Mouse (Mus musculus): ENCODE measurements around the gene Lcn12. TPM values are rescaled to one million over a fixed set of nuclear protein-coding genes. Genes with fewer than 3 reads are reported as not detected.

Gene Lcn12
- polyA plus RNA-seq, 1 experiment from 2014 or later, result not detected

DNA sequence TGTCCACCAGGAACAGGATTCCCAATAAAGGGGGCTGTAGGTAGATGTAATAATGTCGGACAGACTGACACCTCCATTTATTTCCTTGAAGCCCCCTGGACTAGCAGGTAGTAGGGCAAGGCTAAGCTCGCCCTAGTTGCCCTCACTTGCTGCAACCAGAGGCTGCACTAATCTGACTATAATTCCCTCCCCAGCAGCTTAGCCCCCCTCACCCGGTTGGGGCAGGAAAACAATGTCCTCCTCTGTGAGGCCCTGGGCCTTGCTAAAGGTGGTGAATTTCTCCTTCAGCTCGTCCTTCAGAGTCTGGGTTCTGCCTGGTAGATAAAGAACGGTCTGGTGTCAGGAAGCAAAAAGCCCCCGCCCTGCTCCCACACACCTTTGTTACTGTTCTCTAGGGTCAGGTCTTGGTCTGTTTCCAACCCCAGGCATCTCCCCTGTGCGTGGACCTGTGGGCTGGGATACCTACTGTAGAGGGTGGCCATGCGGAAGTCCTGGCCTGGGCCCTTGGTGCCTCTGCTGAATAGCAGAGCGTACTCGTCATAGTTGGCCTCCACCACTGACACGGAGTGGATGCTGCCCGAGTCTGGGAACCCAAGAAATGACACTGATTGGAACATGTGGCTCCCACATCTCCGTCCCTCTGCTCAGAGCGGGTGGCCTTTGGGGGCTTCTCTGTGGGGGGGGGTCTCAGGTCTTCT is 26.0 kb downstream of the Lcn12 start:
- Histone ChIP-seq H3K4me3 (no peak overlapping the region), H3K36me3 (no peaks in the 10 kb centered on the region), H3K9me3 (no peaks in the 10 kb centered on the region), H3K9ac (no peak overlapping the region), H3K27me3 (no peaks in the 10 kb centered on the region), H3K4me1 (replicated peaks) (peaks cover 16% of the 10 kb centered on the region), H3K4me2 (no peak overlapping the region), H3K27ac (replicated peaks) (no peak overlapping the region)
- WGBS, result 83% methylated on average over 14 of the region's 14 CpGs
- ATAC-seq (ENCODE audit: low read depth), result no peak

DNA sequence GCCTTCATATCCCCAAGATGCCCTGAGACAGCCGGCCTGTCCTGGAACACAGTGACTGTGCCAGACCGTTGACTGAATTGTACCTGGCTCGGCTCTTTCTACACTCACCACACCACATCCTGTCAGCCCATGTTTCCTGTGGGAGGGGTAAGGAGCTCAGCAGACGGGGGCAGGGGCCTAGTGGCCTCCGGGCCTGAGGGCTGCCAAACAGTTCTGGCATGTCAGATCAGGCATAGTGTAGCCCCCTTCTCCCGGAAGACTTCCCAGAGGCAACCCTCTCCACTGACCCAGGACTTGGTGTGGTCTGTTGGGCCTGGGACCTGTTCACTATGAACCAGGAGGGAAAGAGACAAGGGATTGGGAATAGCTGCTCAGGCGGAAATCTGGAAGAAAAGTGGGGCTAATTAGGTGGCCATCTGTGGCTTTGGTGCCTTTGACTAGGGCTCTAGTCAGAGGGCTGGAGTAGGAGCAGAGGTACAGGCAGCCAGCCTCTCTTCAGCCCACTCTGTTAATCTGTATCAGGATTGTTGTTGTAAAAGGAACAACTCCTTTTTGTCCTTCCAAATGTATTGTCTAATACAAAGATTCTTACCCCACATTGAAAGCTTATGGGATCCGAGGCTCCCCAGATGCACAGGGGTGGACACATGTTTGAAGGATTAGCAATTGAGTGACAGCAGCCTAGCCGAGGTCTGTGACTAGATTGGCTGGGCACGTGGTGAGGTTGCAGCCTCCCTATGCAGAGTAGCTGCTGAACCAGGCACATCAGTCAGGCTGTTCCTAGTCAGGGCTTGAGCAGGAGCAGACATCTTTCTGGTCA is 27.7 kb downstream of the Lcn12 start:
- no peaks in the 10 kb centered on the region for H3K36me3 ChIP-seq
- no peak overlapping the region for H3K4me3 ChIP-seq
- no peak overlapping the region for H3K4me2 ChIP-seq
- 58% methylated on average over 10 of the region's 10 CpGs for WGBS
- H3K4me1 ChIP-seq (replicated peaks), result peaks cover 26% of the 10 kb centered on the region
- H3K9ac ChIP-seq, result no peak overlapping the region
- no peak for ATAC-seq (ENCODE audit: low read depth)
- no peaks in the 10 kb centered on the region for H3K27me3 ChIP-seq
- no peaks in the 10 kb centered on the region for H3K9me3 ChIP-seq
- H3K27ac ChIP-seq (replicated peaks), result no peak overlapping the region

DNA sequence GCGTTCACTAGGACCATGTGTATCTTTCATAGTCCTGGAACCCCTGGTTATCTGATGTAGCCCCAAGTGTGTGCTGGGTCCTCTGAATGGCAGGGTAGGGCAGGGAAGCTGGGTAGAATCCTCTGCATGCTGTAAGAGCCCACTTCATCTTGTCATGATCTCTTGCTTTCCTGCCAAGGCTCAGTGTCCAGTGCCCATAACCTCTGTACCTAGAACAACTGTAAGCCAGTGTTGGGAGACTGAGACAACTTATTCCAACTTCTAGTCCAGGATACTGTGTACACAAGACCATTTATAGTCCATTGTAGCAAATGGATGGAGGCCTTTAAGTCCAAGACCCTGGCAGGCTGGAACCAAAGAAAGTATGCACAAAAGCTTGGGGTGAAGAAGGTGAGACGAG is 28.5 kb downstream of the Lcn12 start:
- Histone ChIP-seq H3K9ac (no peak overlapping the region), H3K9me3 (no peaks in the 10 kb centered on the region), H3K4me3 (no peak overlapping the region), H3K4me1 (replicated peaks) (peaks cover 28% of the 10 kb centered on the region), H3K36me3 (no peaks in the 10 kb centered on the region), H3K27ac (replicated peaks) (no peak overlapping the region), H3K4me2 (no peak overlapping the region), H3K27me3 (no peaks in the 10 kb centered on the region)
- no peak for ATAC-seq (ENCODE audit: low read depth)
- WGBS, result 94% methylated on average over 2 of the region's 2 CpGs

DNA sequence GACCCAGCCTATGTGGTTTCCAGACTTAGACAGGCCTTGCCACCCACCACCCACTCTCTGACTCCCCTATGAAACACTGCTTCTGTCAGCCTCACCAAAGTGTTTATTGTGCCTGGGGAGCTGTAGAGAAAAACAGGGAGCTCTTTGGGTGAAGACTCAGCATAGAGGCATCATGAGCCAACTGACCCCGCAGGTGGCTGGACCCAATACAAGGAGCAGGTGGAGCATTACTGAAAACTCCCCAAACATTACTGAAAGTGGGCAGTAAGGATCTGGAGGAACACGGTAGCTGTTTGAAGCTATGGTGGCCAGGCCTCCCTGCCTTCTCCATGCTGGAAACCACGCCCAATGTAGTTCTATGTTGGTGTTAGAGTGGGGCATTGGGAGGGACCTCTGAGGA is 30.1 kb downstream of the Lcn12 start:
- no peak overlapping the region for H3K4me2 ChIP-seq
- WGBS, result 87% methylated on average over 3 of the region's 3 CpGs
- ATAC-seq (ENCODE audit: low read depth), result no peak

DNA sequence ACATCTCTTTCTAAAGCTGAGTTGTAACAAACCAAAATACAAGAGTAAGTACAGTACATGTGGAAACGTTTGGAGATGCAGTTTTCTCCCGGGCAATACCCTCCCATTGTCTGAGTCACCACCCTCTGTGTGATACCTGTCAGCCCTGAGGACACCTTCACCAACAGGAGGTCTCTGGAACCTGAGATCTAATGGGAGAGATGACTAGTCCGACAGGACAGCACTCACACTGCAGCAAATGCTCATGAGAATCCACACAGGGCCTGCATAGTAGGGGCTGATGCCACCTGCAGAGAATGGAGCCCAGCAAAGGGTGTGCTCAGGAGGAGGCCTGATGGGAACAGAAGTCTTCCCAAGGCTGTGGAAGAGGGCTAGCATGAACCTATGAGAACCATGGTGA is 32.3 kb downstream of the Lcn12 start:
- H3K4me3 ChIP-seq, result peak overlapping the region; percentile 77
- peak overlapping the region; percentile 89 for H3K4me2 ChIP-seq
- peak overlapping the region; percentile 87 for H3K9ac ChIP-seq
- no peaks in the 10 kb centered on the region for H3K9me3 ChIP-seq
- ATAC-seq (ENCODE audit: low read depth), result peak; percentile 10; the same call in 1 of the 2 replicates
- peaks cover 31% of the 10 kb centered on the region for H3K4me1 ChIP-seq (replicated peaks)
- H3K36me3 ChIP-seq, result peaks cover 21% of the 10 kb centered on the region
- 34% methylated on average over 3 of the region's 3 CpGs for WGBS
- no peaks in the 10 kb centered on the region for H3K27me3 ChIP-seq
- peak overlapping the region; percentile 96 for H3K27ac ChIP-seq (replicated peaks)

More for the DNA sequence above, 30.1 kb downstream of the Lcn12 start:
- no peak overlapping the region for H3K27ac ChIP-seq (replicated peaks)
- peaks cover 8% of the 10 kb centered on the region for H3K36me3 ChIP-seq
- H3K9me3 ChIP-seq, result no peaks in the 10 kb centered on the region
- no peaks in the 10 kb centered on the region for H3K27me3 ChIP-seq
- H3K4me3 ChIP-seq, result no peak overlapping the region
- no peak overlapping the region for H3K9ac ChIP-seq
- peaks cover 31% of the 10 kb centered on the region for H3K4me1 ChIP-seq (replicated peaks)

DNA sequence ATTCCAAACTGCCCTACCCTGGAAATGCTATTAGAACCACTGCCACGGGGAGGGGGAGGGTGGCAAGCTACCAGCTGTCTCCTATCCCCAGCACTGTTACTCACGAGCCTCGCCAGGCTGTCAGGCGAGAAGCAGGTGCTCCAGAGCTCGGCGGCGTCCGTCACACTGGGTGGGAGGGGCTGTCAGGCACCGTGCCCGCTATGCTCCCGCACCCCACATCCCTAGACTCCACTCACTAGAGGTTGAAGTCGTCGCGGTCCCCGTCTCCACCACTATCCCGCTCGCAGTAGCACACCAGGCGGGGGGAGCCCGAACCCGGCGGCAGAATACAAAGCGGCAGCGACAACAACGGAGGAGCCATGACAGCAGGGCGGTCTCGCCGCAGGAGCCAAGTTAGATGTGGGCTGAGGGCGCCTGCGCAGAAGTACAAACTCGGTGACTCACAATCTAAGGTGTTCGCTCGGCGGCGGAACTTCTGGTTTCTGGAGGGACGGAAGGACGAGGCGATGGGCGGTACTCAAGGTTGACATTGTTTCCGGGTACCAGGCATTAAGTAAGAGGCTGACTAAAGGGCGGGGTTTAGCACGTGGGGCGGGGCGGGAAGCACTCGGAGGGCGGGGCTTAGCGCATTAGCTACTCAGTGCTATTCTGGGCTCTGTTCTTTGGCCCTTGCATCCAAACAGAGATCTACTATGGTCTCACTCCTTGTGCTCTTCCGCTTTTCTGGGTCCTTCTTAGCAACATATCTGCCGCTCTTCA is 33.0 kb downstream of the Lcn12 start, which contains the start of gene Paxx:
Gene Paxx (minus strand): TSS at position 544 of the 759 bp plus-strand sequence.
- peak within 1 kb of the TSS; percentile 87 for H3K9ac ChIP-seq
- H3K9me3 ChIP-seq, result no peaks in the 10 kb centered on the region
- WGBS, result under 1% methylated on average over 48 of the region's 48 CpGs
- H3K36me3 ChIP-seq, result peaks cover 21% of the 10 kb centered on the region
- peaks cover 31% of the 10 kb centered on the region for H3K4me1 ChIP-seq (replicated peaks)
- no peaks in the 10 kb centered on the region for H3K27me3 ChIP-seq
- peak within 1 kb of the TSS; percentile 89 for H3K4me2 ChIP-seq
- H3K27ac ChIP-seq (replicated peaks), result peak within 1 kb of the TSS; percentile 96
- ATAC-seq (ENCODE audit: low read depth), result peak; percentile 92
- H3K4me3 ChIP-seq, result peak within 1 kb of the TSS; percentile 77

DNA sequence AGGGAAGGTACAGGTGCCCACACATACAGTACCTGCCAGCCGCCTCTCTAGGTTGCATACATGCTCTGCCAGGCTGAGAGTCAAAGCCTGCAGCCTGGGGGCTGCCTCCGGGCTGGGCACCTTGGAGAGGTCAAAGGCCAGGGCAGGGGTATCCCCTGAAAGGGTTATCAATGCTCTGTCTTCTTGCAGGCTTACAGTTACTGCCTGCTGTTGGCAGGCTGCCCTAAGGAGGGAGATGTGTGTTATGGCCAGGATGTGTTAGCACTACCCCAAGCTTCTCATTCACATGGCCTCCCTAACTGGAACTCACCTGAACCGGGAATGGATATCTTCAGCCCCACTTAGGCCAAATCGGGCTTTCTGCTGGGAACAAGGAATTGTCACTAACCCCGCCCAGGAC is 33.6 kb downstream of the Lcn12 start:
- no peaks in the 10 kb centered on the region for H3K27me3 ChIP-seq
- peak overlapping the region; percentile 89 for H3K4me2 ChIP-seq
- H3K9me3 ChIP-seq, result no peaks in the 10 kb centered on the region
- 37% methylated on average over 5 of the region's 5 CpGs for WGBS
- H3K9ac ChIP-seq, result peak overlapping the region; percentile 87
- peak; percentile 28; the same call in 1 of the 2 replicates for ATAC-seq (ENCODE audit: low read depth)
- peak overlapping the region; percentile 96 for H3K27ac ChIP-seq (replicated peaks)
- H3K4me1 ChIP-seq (replicated peaks), result peaks cover 31% of the 10 kb centered on the region
- peaks cover 21% of the 10 kb centered on the region for H3K36me3 ChIP-seq
- peak overlapping the region; percentile 77 for H3K4me3 ChIP-seq

DNA sequence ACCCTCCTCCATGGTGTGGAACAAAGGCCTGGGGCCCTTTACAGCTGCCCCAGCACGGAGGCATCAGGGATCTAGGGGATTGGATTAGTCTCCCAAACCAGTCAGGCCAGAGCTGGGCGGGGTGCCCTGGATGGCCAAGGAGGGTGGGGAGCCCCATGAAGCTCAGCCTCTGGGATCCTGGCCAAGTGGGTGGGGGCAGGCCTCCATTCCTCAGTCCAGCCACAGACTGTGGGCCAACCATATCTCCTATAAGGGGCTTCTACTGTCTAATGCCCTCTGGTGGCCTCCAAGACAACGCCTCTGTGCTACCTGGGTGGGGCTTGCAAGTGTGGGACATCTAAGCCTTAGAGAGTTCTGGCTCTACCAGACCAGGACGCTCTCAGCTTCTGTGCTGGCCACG is 34.8 kb downstream of the Lcn12 start:
- Histone ChIP-seq H3K4me3 (0 out of 2 replicates have a peak overlapping the region, but pooled peaks have one; percentile 77), H3K27me3 (no peaks in the 10 kb centered on the region), H3K36me3 (peaks cover 21% of the 10 kb centered on the region), H3K4me1 (replicated peaks) (peaks cover 31% of the 10 kb centered on the region), H3K4me2 (peak overlapping the region; percentile 89), H3K9me3 (no peaks in the 10 kb centered on the region), H3K9ac (peak overlapping the region; percentile 87), H3K27ac (replicated peaks) (no peak overlapping the region)
- ATAC-seq (ENCODE audit: low read depth), result no peak
- 72% methylated on average over 5 of the region's 5 CpGs for WGBS

DNA sequence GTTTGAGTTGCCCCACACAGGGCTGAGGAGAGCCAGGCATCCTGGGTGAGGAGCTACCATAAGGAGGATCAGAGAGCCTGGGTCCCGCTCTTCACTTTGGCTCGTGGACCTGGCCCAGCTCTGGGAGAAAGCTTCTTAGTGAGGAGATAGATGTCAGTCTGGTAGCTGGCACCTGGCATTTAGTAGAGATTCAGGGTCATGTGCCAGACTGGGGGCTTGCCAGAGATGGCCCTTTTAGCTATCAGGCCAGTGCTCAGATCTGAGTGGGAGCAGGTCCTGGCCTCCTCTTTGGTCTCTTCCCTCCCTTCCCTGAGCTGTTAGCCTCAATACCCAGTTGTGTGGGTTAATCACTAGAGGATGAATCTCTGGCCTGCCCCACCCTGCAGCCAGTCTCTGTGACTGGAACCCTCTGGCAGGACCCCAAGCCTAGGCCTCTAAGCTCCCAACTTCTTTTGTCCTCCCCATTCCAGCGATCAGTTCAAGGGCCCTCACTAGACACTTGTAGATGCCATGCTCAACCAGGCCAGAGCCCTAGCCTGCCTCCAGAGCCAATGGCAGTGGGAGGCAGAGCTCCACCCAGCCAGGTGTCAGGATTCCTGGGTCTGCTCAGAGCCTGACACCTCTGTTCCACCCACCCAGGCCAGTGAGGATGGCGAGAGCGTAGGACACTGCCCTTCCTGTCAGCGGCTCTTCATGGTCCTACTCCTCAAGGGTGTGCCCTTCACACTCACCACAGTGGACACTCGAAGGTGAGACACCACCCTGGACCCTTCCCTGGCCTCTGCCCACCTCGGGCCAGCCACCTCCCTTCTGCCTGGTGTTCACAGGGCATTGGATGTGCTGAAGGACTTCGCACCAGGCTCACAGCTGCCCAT is 36.5 kb downstream of the Lcn12 start:
- ATAC-seq (ENCODE audit: low read depth), result no peak
- Histone ChIP-seq H3K9me3 (no peaks in the 10 kb centered on the region), H3K4me1 (replicated peaks) (peaks cover 31% of the 10 kb centered on the region), H3K36me3 (peaks cover 21% of the 10 kb centered on the region), H3K27ac (replicated peaks) (no peak overlapping the region), H3K27me3 (no peaks in the 10 kb centered on the region), H3K4me3 (no peak overlapping the region), H3K9ac (no peak overlapping the region), H3K4me2 (no peak overlapping the region)
- 89% methylated on average over 9 of the region's 9 CpGs for WGBS

DNA sequence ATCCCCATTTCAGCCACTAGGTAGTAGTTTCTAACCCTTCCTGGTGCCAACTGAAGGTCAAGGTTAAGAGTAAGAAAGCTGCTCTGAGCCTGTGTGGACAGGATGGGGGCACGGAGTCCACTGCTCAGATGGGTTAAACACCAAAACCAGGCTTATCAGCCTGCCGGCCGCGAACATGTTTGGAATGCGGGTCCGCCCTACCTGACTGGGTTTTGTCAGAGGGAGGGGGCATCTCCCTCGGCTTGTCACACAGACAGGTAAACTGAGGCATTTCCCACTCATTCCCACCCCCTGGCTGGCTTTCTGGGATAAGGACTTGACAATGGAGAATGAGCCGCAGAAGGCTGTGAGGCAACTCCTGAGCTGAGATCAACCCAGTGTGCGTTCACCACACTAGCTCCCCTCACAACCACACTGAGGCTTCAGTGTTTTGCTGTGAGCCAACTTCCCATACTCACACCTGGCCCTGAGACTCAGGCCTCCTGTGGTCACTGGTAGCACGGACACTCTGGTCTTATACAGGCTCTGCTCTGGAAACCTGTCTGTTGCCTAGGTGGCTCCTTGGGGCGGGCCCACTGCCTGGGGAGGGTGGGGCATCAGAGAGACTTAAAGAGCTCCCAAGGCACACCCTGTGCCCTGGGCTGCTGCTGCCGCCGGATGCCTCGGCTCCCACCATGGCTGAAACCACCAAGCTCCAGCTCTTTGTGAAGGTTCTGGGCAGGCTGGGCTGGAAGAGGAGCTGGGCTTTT is 37.3 kb downstream of the Lcn12 start, which contains the start of gene Clic3:
Gene Clic3 (plus strand): TSS at position 634 of the 749 bp plus-strand sequence.
- Histone ChIP-seq H3K27me3 (no peaks in the 10 kb centered on the region), H3K9me3 (no peaks in the 10 kb centered on the region), H3K27ac (replicated peaks) (no peak within 1 kb of the TSS), H3K4me2 (no peak within 1 kb of the TSS), H3K4me1 (replicated peaks) (peaks cover 24% of the 10 kb centered on the region), H3K36me3 (peaks cover 21% of the 10 kb centered on the region), H3K4me3 (no peak within 1 kb of the TSS), H3K9ac (no peak within 1 kb of the TSS)
- 65% methylated on average over 14 of the region's 14 CpGs for WGBS
- ATAC-seq (ENCODE audit: low read depth), result no peak

DNA sequence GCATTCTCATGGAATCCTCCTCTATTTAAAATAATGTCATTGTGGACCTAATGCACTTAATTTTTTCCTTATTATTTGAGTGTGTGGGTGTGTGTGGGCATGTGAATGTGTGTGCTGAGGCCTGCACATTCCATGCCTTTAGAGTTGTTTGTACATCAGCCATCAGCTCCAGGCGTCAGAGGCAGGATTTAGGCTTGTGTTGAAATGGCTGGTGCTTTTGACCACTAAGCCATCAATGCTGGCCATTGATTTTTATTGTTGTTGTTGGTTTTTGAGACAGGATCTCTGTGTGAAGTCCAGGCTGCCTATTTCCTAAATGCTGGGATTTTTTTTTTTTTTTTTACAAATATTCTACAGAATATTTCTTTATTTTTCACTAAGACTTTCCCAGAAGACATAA is 40.8 kb downstream of the Lcn12 start:
- Histone ChIP-seq H3K36me3 (peaks cover 23% of the 10 kb centered on the region), H3K27ac (replicated peaks) (no peak overlapping the region), H3K4me1 (replicated peaks) (no peaks in the 10 kb centered on the region), H3K9ac (no peak overlapping the region), H3K9me3 (no peaks in the 10 kb centered on the region), H3K4me3 (no peak overlapping the region), H3K27me3 (no peaks in the 10 kb centered on the region), H3K4me2 (no peak overlapping the region)
- 31% methylated on average over 1 of the region's 1 CpGs for WGBS
- no peak for ATAC-seq (ENCODE audit: low read depth)
